Mouse (Mus musculus) embryonic facial prominence, embryonic 11.5 days (tissue): ENCODE measurements around the gene Car10. TPM values are rescaled to one million over a fixed set of nuclear protein-coding genes. Genes with fewer than 3 reads are reported as not detected.
"Not testable (repeated sequence)": the region's sequence is repeated elsewhere in the genome, so short reads cannot be mapped to it uniquely, and the experiment has no call there.

Source experiments
- ATAC-seq: fragments of 200-750 bp; cut with Nextera tagmentation; replicated peaks from 2 replicates; pipeline ENCODE4 v1.8.0; 2017; ENCODE audit warnings: low read depth; ENCODE audit not compliant: insufficient number of reproducible peaks, low FRiP score, low TSS enrichment
- DNase-seq: peaks from one replicate; pipeline ENCODE4 v3.0.0-alpha.2; 2015; ENCODE audit warnings: low spot score
- H3K27ac ChIP-seq: fragments of 300-500 bp; sonication (generic); replicated peaks from 2 replicates; pipeline ENCODE4 v1.5.1; 2014; ENCODE audit warnings: mild to moderate bottlenecking, low read depth, low read length, control low read depth
- H3K27me3 ChIP-seq: fragments of 300-500 bp; sonication (generic); 2 replicates; pipeline ENCODE4 v1.6.1; 2014; ENCODE audit warnings: mild to moderate bottlenecking, low read length, moderate library complexity, mixed read lengths; ENCODE audit not compliant: control insufficient read depth, insufficient read depth
- H3K36me3 ChIP-seq: fragments of 300-500 bp; sonication (generic); replicated peaks from 2 replicates; pipeline ENCODE4 v1.6.1; 2014; ENCODE audit warnings: low read depth, mild to moderate bottlenecking, low read length, moderate library complexity, mixed read lengths; ENCODE audit not compliant: control insufficient read depth, insufficient read depth
- H3K4me1 ChIP-seq: fragments of 300-500 bp; sonication (generic); 2 replicates; pipeline ENCODE4 v1.6.1; 2014; ENCODE audit warnings: low read length, mixed read lengths; ENCODE audit not compliant: control insufficient read depth, insufficient read depth
- H3K4me2 ChIP-seq: fragments of 300-500 bp; sonication (generic); 2 replicates; pipeline ENCODE4 v1.6.1; 2014; ENCODE audit warnings: low read depth, mild to moderate bottlenecking, control low read depth, low read length, moderate library complexity
- H3K4me3 ChIP-seq: fragments of 300-500 bp; sonication (generic); 2 replicates; pipeline ENCODE4 v1.5.1; 2014; ENCODE audit warnings: low read depth, low read length, control low read depth
- H3K9ac ChIP-seq: fragments of 300-500 bp; sonication (generic); replicated peaks from 2 replicates; pipeline ENCODE4 v1.6.1; 2014; ENCODE audit warnings: mild to moderate bottlenecking, control low read depth, low read length
- H3K9me3 ChIP-seq: fragments of 300-500 bp; sonication (generic); replicated peaks from 2 replicates; pipeline ENCODE4 v1.6.1; 2016; ENCODE audit warnings: mild to moderate bottlenecking, low read length, inconsistent platforms, mixed read lengths; ENCODE audit not compliant: control insufficient read depth
- WGBS: fragments of 180-500 bp; shearing (Covaris S2); extraction: QIAGEN DNeasy Blood & Tissue Kit; methylation state at CpG from one replicate; pipeline ENCODE4 v1.1.7; 2014; 5-methylcytosine and 5-hydroxymethylcytosine counted together
- polyA plus RNA-seq: library from polyadenylated mRNA; unstranded; fragments of >200 nt; fragmentation: Nextera tagmentation; extraction: Ambion mirVana; gene quantifications from 2 replicates; pipeline ENCODE4 v1.2.1, GENCODE M21; 2014

The Car10 gene
- polyA plus RNA-seq, 1 experiment from 2014 or later, result 0.80 TPM

- no peaks in the 10 kb centered on the region for H3K36me3 ChIP-seq
- DNase-seq (no peak), ATAC-seq (no peak)
- H3K4me3 ChIP-seq, result no peak overlapping the region
- H3K4me1 ChIP-seq, result no peaks in the 10 kb centered on the region
- no peak overlapping the region for H3K27ac ChIP-seq
- 92% methylated on average over 2 of the region's 2 CpGs for WGBS
- no peaks in the 10 kb centered on the region for H3K27me3 ChIP-seq
- no peak overlapping the region for H3K9ac ChIP-seq
- H3K4me2 ChIP-seq, result no peak overlapping the region
- no peaks in the 10 kb centered on the region for H3K9me3 ChIP-seq
Measured at GRCm38 (mm10) chr11:93396356-93396755, 298.5 kb downstream of the Car10 start.

GRCm38 (mm10) chr11:93401167-93401566 lies 303.3 kb downstream of the Car10 start:
- not testable (repeated sequence) for ATAC-seq
- 78% methylated on average over 1 of the region's 1 CpGs for WGBS

GRCm38 (mm10) chr11:93407981-93408380 lies 310.2 kb downstream of the Car10 start:
- H3K36me3 ChIP-seq, result no peaks in the 10 kb centered on the region
- ATAC-seq, result no peak
- H3K4me1 ChIP-seq, result no peaks in the 10 kb centered on the region
- H3K9ac ChIP-seq, result no peak overlapping the region
- no peak for DNase-seq
- no peak overlapping the region for H3K27ac ChIP-seq
- no peaks in the 10 kb centered on the region for H3K27me3 ChIP-seq
- no peak overlapping the region for H3K4me2 ChIP-seq
- 78% methylated on average over 5 of the region's 5 CpGs for WGBS
- no peaks in the 10 kb centered on the region for H3K9me3 ChIP-seq
- no peak overlapping the region for H3K4me3 ChIP-seq

More at GRCm38 (mm10) chr11:93401167-93401566, 303.3 kb downstream of the Car10 start:
- H3K27ac ChIP-seq, H3K4me3 ChIP-seq, H3K4me1 ChIP-seq, H3K36me3 ChIP-seq, H3K27me3 ChIP-seq, DNase-seq, H3K9ac ChIP-seq, H3K9me3 ChIP-seq, H3K4me2 ChIP-seq: not testable (repeated sequence)

- Histone ChIP-seq H3K9ac (no peak overlapping the region), H3K4me3 (no peak overlapping the region), H3K9me3 (no peaks in the 10 kb centered on the region), H3K27ac (no peak overlapping the region), H3K4me1 (no peaks in the 10 kb centered on the region), H3K4me2 (no peak overlapping the region), H3K27me3 (no peaks in the 10 kb centered on the region), H3K36me3 (no peaks in the 10 kb centered on the region)
- ATAC-seq (no peak), DNase-seq (no peak)
- WGBS, result 91% methylated on average over 5 of the region's 5 CpGs
Measured at GRCm38 (mm10) chr11:93431482-93431881, 333.7 kb downstream of the Car10 start.

- 67% methylated on average over 4 of the region's 4 CpGs for WGBS
- H3K4me3 ChIP-seq, result no peak overlapping the region
- ATAC-seq, result no peak
Measured at GRCm38 (mm10) chr11:93434997-93435915, 337.4 kb downstream of the Car10 start.

GRCm38 (mm10) chr11:93436892-93437291 lies 339.1 kb downstream of the Car10 start:
- no peak overlapping the region for H3K27ac ChIP-seq
- H3K4me3 ChIP-seq, result no peak overlapping the region
- ATAC-seq, result no peak
- 74% methylated on average over 2 of the region's 2 CpGs for WGBS
- DNase-seq, result no peak
- no peaks in the 10 kb centered on the region for H3K27me3 ChIP-seq
- H3K4me2 ChIP-seq, result no peak overlapping the region
- H3K4me1 ChIP-seq, result no peaks in the 10 kb centered on the region
- no peaks in the 10 kb centered on the region for H3K9me3 ChIP-seq
- no peaks in the 10 kb centered on the region for H3K36me3 ChIP-seq
- H3K9ac ChIP-seq, result no peak overlapping the region

More at GRCm38 (mm10) chr11:93434997-93435915, 337.4 kb downstream of the Car10 start:
- no peaks in the 10 kb centered on the region for H3K4me1 ChIP-seq
- H3K36me3 ChIP-seq, result no peaks in the 10 kb centered on the region
- no peak for DNase-seq
- H3K9me3 ChIP-seq, result no peaks in the 10 kb centered on the region
- no peak overlapping the region for H3K27ac ChIP-seq
- no peak overlapping the region for H3K4me2 ChIP-seq
- H3K9ac ChIP-seq, result no peak overlapping the region
- H3K27me3 ChIP-seq, result no peaks in the 10 kb centered on the region

- ATAC-seq, result no peak
- H3K4me2 ChIP-seq, result no peak overlapping the region
- no peaks in the 10 kb centered on the region for H3K9me3 ChIP-seq
- no peaks in the 10 kb centered on the region for H3K36me3 ChIP-seq
- DNase-seq, result no peak
- no peaks in the 10 kb centered on the region for H3K27me3 ChIP-seq
- no peak overlapping the region for H3K9ac ChIP-seq
- 82% methylated on average over 1 of the region's 1 CpGs for WGBS
- H3K4me1 ChIP-seq, result no peaks in the 10 kb centered on the region
- H3K4me3 ChIP-seq, result no peak overlapping the region
- no peak overlapping the region for H3K27ac ChIP-seq
Measured at GRCm38 (mm10) chr11:93440466-93440865, 342.6 kb downstream of the Car10 start.

GRCm38 (mm10) chr11:93443777-93444176 lies 345.9 kb downstream of the Car10 start:
- no peaks in the 10 kb centered on the region for H3K9me3 ChIP-seq
- no peak overlapping the region for H3K9ac ChIP-seq
- WGBS, result 91% methylated on average over 2 of the region's 2 CpGs
- H3K36me3 ChIP-seq, result no peaks in the 10 kb centered on the region
- no peak overlapping the region for H3K4me2 ChIP-seq
- no peak overlapping the region for H3K27ac ChIP-seq
- H3K27me3 ChIP-seq, result no peaks in the 10 kb centered on the region
- DNase-seq (no peak), ATAC-seq (no peak)
- H3K4me3 ChIP-seq, result no peak overlapping the region
- H3K4me1 ChIP-seq, result no peaks in the 10 kb centered on the region
